Mouse (Mus musculus) ES-E14 (cell line): ENCODE results near the gene Fkrp.

ENCODE experiments used
- CHD2 ChIP-seq: IDR thresholded peaks from 2 replicates; pipeline ENCODE4 v1.6.1; 2014; ENCODE audit warnings: mild to moderate bottlenecking, low read depth, low read length, inconsistent platforms
- HCFC1 ChIP-seq: IDR thresholded peaks from 2 replicates; pipeline ENCODE4 v1.6.1; 2012; ENCODE audit warnings: low read length, inconsistent platforms, borderline replicate concordance; ENCODE audit not compliant: insufficient read depth
- MAFK ChIP-seq: IDR thresholded peaks from 2 replicates; pipeline ENCODE4 v1.6.1; 2014; ENCODE audit warnings: mild to moderate bottlenecking, low read depth, low read length, inconsistent platforms; ENCODE audit not compliant: insufficient read depth
- ZNF384 ChIP-seq: IDR thresholded peaks from 2 replicates; pipeline ENCODE4 v1.6.1; 2012; ENCODE audit warnings: low read depth, low read length, inconsistent platforms

- TF ChIP-seq MAFK (no peak), CHD2 (no peak), ZNF384 (no peak), HCFC1 (no peak)
These were observed 23.0 kb upstream of the Fkrp start for GRCm38 (mm10) chr7:16839427-16840108.
